Mouse (Mus musculus) inflammation-experienced regulatory T-cells, adult 6 months (primary cell): ENCODE results near the gene Tia1. TPM values are rescaled to one million over a fixed set of nuclear protein-coding genes. Genes with fewer than 3 reads are reported as not detected.

Experiments used
- ATAC-seq: one replicate; pipeline ENCODE4 v1.8.0; 2017
- polyA plus RNA-seq, 3 experiments: library from polyadenylated mRNA; unstranded; fragments of 100-300 nt; shearing (Covaris generic); gene quantifications; one replicate each; pipeline ENCODE4 v1.2.1; 2017

Tia1 gene
- polyA plus RNA-seq, 3 experiments from 2014 or later = 85.7 to 110 (median 100) TPM

DNA sequence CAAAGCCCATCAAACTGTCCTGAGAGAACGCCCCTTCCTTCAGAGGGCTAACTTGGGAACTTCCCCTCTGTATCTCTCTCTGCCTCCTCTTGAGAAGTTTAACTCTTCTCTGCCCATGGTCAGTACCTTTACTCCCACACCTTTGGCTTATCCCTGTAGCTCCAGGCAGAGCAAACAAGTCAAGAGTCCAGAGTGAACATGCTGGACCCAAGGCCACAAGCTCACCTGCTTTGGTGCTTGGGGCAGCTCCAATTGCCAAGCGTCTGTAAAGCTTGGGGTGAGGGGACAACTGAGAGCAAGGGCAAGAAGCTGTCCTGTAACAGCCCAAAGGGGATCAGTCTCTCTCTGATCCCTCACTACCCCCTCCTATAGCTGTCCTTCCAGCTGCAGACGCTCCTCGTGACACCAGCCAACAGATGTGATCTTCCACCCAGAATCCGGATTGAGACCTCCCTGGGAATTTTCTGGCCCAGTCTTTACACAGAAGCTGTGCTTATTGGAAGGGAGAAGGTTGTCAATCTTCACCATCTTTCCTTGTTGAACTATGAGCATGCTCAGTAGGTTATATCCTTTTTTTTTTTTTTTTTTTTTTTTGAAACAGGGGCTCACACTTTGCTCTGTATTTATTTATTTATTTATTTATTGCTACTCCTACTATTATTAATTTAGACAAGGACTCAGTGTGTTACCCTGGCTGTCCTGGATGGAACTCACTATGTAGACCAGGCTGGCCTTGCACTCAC, 18.5 kb upstream of the Tia1 start:
- no peak for ATAC-seq

DNA sequence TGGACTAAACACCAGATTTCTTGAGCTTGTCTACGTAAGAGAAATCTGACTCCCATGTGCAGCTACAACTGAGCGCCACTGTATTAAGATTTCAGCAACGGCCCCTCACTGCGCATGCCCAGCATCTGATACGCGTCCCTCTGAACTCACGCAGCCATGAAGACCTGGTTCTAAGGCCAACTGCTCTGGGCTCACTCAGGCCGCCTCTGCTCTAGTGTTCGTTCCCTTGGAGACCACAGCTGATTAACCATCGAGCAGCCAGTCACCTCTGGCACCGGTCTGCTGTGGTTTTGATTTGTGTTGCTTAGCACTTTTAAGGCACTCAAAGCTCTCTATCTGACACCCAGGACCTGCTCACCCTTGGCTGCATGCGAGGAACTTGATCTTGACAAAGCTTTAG, 16.7 kb upstream of the Tia1 start:
- ATAC-seq = no peak

DNA sequence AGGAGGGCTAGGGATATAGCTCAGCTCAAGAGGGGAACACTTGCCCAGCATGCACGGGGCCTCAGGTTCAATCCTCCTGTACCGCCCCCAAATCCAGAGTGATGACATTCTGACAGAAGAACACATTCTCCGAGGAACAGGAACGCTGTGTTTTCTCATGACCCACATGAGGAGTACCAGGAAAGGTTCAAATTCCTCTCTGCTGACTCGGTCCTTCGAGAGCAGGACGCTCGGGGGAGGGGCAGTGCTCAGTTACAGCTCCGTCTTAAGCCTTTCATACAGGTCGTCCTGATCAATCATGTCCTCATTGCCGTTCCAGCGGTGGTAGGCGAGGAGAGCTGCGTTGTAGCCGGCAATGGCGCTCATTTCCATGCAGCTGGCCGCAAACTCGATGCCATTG, 15.6 kb upstream of the Tia1 start:
- no peak for ATAC-seq

DNA sequence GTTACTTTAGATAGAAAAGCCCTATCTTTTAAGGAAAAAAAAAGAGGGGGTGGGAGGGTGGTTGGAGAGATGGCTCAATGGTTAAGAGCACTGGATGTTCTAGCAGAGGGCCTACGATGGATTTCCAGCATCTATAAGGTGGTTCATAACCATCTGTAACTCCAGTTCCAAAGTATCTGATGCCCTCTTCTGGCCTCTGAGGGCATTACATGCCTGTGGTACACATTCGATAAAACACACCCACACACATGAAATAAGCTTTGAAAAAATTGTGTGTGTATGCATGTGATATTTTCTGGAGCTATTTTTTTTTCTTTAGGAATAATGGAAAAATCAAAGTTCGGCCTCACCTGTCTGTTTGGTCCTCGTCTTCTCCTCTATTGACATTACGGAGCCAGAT, 12.7 kb upstream of the Tia1 start:
- no peak for ATAC-seq

DNA sequence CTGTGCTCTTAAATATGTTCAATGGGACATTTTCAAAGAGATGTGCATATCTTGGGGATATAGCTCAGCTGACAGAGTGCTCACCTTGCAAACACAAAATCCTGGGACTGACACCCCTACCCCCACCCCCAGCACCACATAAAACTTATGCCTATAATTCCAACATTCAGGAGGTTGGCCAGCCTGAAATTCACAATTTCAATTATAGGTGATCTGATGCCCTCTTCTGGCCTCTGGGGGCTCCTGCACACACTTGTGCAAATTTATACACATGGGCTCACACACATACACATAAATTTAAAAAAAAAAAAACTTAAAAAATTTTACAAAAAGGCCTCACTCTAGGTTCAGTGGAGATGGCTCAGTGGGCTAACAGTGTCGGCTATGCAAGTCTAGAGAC, 10.8 kb upstream of the Tia1 start:
- no peak for ATAC-seq

DNA sequence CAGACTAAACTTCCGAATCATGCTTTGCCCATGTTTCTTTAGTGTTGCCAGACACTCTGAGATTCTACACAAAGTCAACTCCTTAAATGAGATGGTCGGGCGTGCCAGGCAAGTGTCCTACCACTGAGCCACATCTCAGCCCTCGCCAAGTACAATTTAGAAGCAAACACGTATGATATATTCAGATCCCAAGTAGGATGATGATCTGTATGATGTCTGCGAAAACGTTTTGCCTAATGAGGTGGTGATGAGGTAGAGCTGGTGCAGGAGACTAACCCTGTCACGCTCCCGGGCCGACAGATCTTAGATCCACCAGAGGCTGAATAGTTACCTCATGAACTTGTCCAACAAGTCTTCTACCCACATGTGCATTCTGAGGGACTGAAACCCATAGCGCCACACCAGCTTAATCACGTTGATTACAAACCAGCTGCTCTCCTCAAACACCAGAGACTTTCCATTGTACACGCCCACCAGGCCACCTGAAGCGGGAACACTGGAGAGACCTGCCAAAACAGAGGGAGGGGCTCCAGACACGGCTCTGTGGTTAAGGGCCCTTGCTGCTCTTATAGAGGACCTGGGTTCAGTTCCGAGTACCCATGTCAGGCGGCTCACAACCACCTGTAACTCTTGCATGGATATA, 9.8 kb upstream of the Tia1 start:
- no peak for ATAC-seq

DNA sequence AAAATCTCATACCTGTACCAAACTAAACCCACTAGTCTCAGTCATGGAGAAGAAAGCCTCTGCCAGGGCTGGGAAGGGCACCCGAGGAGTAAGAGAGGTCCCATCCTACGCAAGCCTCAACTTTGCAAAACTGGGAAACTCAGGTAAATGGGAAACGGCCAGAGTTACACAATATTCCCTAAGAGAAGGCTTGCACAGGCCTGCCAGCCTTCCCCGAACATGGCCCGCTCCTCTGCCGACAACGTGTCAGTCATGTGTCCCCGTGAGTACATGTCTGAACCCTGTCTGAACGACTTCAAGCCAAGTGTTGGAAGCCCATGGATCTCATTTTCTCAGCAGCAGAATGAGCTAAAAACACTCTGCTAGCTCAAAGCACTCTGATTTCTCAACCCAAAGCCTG, 9.0 kb upstream of the Tia1 start:
- ATAC-seq = no peak

DNA sequence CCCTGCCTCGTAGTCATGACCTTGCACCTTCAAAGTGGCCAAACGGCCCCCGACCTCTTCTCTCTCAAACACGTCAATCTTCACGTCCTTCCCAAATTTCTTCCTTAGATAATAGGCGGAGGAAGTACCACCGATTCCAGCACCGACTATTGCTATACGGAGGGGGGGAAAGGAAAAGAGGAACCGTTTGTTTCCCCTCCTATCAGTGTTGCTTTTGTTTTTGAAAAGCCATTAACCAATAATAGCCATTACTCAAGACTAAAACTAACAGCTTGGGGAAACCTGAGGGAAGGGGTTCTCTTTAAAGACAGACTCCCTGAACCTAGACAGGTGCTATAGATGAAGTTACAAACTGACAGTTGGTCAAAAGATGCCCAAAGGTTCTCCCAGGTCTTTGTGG, 8.1 kb upstream of the Tia1 start:
- no peak for ATAC-seq

DNA sequence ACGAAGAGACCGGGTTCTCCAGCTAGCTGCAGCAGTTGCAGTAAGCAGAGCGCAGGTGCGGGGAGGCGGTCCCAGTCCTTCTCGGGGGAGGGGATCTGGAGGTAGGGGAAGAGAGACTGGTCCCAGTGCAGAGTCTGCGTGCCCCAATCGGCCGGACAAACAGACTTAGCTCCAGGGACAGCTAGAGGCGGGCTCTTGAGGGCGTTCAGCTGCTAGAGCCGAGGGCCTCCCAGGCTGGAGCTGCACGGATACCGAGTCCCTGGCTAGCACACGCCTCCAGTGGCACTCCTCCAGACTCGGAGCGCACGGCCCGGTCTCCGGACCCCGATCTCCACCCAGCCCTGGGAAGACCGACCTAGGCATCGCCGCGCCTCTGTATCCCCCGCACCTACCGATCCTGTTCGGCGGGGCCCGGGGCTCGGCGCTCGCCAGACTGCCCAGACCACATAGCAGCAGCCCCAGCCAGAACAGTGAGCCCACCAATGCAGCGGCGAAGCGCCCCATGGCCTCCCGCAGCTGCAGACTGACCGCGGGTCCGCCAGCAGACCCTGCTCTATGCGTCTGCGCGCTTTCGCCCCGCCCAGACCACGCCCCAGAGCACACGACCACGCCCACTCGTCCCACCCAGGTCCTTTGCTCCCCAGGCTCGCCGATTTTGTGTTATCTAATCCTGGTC, 7.3 kb upstream of the Tia1 start, which contains the start of gene Pcyox1:
Gene Pcyox1, minus strand, starts transcription at position 574 of the 676 bp plus-strand sequence.
- ATAC-seq = peak; percentile 69

DNA sequence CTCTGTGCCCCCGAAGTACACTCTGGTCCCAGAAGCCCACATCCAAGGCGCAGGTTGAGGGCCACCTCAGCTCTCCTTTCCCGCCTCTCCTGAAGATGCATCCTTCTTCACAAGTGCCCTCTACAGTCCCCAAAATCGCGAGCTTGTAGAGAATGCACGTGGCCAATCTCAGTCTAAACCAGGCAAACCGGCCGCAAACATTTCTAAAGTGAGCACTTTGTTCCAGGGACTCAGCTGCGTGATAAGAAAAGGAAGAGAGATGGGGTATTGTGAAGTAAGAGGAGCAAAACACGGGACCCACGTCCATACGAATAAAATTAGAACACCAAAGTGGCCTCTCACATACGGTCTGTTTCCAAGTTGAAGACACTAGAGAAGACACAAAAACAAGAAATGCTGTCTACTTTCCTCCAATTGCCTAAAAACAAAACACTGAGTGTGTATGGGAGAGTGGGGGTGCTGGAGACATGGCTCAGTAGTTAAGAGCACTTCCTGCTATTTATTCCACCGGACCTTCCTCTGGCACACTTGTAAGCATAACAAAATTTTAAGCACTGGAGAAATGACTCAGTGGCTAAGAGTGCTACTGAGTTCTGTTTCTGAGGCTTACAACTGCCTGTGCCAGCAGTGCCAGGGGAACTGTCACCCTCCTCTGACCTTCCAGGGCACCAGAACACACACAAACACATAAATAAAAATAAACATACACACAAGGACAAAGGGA, 6.6 kb upstream of the Tia1 start:
- peak; percentile 12 for ATAC-seq

DNA sequence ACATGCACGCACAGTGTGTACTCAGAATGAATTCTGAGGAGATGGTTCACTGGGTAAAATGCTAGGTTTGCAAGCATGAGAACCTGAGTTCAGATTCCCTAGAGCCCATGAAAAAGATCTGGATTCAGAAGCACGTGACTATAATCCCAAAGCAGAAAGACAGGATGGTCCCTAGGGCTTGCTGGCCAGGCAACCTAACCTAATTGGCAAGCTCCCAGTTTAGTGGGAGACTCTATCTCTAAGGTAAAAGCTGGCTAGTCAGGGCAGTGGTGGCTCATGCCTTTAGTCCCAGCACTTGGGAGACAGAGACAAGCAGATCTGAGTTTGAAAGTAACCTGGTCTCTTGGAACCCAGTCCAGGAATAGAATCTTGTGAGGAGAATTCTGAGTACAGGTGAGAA, 5.0 kb upstream of the Tia1 start:
- no peak for ATAC-seq

DNA sequence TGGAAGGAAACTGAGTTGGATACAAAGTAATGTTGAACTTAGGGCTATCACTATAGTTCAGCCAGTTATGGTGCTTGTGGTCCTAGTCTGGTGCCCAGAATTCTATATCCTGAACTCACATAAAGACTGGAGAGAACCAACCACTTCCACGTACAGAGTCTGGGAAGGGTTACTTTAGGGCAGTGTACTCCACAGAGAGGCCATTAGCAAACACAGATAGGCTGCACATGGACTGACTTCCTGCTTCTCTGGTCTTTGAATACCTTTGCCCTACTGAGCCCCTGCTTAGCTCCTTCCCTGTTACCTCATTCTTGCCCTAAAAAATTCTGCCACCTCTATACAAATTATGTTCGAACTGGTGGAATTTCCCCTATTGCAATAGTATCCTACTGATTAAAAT, 4.0 kb upstream of the Tia1 start:
- no peak for ATAC-seq

DNA sequence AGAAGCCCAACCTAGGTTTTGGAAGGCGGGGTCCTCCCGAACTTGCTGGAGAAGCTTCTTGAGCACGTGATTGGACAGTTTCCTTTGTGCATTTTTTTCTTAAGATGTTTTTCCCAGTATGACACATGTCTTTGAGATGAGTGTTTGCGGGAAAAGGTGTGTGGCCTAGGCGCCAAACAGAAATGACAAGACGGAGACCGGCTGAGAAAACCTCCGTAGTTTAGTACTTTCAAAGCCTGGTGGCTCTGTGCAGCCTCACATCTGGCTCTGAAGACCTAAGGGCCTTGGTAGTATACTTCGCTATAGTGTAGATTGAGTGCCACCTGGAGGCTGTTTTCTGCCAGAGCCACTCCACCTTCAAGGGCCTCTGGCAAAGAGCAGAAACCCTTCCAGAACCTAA, 3.0 kb upstream of the Tia1 start:
- ATAC-seq = peak; percentile 63

DNA sequence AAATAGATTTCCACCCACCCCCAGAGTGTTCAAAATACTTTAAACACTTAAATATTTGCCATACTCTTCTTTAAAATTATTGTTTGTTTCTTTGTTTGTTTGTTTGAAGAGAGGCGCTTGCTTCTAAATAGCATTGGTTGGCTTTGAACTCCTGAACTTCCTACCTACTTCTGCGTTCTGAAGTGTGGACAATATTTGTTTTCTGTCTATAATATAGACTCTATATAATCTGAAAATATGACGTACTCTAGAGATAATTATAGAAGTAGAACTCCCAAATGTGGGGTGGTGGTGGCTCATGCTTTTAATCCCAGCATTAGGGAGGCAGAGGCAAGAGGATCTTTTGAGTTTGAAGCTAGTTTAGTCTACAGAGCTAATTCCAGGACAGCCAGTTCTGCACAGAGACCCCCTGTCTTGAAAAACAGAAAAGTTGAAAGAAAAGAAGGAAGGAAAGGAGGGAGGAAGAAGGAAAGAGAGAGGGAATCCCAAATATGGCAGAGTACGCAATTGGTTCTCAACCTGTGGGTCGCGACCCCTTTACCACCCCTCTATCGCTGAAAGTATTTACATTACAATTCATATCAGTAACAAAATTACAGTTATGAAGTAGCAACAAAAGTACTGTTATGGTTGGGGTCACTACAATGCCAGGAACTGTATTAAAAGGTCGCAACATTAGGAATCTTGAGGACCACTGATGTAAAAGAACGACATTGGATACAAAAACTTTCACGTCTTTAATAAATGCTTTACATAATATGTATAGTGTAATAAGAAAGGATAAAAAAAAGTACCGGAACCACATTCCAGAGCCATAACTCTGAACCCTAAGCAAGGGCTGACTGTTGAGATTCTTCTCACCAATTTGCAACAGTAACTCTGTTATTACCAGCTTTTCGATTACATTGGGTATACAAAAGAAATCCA, 1.1 kb upstream of the Tia1 start:
- ATAC-seq = no peak

DNA sequence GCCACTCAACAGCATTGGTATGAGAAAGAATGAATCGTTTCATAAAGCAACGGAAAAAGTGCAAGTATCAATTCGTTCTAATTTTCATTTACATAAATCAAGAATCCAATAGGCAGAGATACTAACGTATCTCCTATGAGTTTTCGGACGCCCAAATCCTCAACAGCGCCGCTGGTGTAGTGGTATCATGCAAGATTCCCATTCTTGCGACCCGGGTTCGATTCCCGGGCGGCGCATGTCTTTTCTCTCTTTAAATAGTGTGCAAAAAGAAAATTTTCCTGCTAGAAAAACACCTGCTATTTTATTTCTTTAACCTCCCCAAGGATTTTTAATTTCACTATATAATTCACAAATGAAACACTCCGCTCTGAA, 305 bp upstream of the Tia1 start:
- ATAC-seq = peak; percentile 47

DNA sequence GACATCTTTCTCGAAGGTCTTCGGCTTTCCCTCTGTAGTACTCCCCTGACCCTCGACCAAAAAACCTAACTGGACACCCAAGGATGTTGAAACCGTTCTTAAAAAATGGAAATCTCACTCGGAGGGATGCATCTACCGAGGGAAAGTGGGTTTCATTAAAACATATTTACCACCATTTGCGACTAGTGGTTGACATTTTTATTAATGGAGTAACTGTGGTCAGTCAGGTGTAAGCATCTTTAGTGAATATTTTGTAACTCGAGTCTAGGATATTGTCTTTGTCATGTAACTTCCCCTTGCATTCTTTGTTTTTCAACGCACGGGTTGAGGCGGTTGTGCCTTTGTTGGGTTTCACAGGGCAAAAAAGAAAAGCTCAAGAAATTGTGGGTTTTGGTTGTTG, 977 bp downstream of the Tia1 start:
- no peak for ATAC-seq

DNA sequence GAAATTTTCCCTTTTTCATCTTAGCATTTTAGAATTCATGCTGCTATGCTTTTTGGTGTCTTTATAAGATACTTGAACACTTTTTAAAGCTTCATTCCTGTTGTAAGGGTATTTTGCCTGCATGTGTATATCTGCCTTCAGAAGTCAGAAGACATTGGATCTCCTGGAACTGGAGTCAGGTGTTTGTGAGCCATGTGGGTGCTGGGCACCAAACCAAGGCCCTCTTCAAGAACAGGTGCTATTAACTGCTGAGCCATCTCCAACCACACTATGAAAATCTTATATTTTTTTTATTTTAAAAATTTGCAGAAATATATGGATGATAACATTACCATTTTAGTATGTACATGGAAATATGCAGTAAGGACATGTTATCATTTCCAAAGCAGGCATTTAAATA, 2.3 kb downstream of the Tia1 start:
- ATAC-seq = no peak

DNA sequence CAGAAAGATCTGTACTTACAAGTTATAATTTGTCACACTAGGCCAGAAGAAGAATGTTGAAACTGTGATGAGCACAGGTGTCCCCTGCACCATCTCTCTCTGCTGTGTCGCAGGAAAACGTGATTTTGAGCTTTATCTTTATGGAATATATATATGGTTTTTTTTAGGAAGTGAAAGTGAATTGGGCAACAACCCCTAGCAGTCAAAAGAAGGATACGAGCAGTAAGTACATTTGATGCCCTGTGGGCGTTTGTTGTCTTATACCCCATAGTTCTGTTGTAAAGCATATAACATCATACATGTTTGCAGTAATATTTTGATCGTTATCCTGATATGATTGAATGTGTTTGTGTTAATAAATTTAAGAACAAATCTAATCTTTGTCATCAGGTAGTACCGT, 14.7 kb downstream of the Tia1 start:
- no peak for ATAC-seq

DNA sequence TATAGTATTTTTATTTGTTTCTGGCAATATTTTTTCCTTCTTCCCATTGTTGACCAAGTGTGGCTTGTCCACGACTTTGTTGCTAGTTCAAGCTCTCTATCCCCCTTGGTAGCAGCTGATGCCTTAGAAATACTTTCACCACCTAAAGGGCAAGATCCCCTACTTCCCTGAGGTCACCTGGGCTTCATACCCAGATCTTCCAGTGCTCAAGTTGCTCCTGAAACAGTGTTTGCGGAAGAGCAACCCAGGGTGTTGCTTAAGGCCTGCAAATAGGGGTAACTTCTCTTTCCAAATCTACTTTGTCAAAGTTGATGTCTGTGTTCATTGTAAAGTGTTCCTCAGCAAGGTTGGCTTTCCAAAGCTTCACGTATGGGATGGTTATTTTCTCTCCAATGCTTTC, 15.2 kb downstream of the Tia1 start:
- ATAC-seq = no peak

DNA sequence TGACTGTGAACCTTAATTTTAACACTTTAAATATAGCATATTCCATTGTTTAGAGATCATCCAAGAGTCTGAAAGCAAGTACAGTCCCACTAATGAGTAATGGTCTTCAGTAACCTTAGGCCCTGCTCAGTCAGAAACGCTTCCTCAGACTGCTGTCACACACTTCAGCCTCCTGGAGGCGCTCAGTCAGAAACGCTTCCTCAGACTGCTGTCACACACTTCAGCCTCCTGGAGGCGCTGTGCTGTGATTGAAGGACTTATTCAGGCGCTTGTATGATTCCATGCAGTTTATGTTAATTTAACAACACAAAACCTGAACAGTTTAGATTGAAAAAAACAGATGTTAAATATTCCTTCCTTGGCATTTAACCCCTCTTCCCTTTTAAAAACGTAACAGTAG, 16.5 kb downstream of the Tia1 start:
- ATAC-seq = peak; percentile 58

DNA sequence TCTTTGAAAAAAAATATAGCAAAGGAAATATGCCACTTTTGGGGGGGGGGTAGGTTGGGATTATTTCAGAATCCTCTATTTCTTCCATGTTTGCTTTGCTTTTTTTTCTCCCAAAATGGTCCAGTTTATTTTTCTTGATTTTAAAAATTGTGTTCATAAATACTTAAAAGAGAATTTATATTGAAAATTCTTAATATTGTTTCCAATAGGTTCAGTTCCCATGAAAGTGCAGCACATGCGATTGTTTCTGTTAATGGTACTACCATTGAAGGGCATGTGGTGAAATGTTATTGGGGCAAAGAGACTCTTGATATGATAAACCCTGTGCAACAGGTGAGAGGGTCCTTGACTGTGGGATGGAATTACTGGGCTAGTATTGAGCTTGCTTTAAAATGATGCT, 22.3 kb downstream of the Tia1 start, which contains the start of gene Gm44790:
Gene Gm44790, plus strand, starts transcription at position 301 of the 400 bp plus-strand sequence.
- ATAC-seq = no peak

DNA sequence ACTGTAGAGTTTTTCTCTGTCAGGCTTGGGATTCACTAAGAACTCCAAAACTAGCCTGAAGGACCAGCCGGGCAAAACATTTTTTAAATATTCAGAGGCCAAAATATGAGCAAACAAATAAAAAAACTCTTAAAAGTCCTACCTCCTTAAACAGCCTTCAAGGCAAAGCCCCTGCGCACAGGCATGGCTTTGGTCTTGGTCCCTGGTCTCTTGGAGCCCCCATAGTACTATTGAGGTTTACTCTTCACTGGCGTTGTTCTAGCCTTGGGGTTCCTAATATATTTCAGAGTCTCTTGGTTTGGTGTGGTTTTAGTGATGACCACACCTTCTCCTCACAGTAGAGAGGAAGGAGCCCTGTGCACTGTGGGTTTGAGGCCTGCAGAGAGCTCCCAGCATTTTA, 27.5 kb downstream of the Tia1 start:
- ATAC-seq = no peak
